Mouse (Mus musculus) monocyte, adult 2 months (primary cell): ENCODE data around the gene Cap2.

Source experiments
- DNase-seq, 2 experiments: peaks; one replicate each; pipeline ENCODE4 v3.0.0; 2022; ENCODE audit warnings: low spot score in 2 of 2, low read depth in 1 of 2

Gene Cap2

GRCm38 (mm10) chr13:46525295-46526255, 23.9 kb downstream of the Cap2 start:
- no peak for DNase-seq

- DNase-seq = no peak
These were observed 25.0 kb downstream of the Cap2 start for GRCm38 (mm10) chr13:46526645-46527044.

GRCm38 (mm10) chr13:46527340-46527739, 25.7 kb downstream of the Cap2 start:
- DNase-seq = no peak

- no peak for DNase-seq
These were observed 27.4 kb downstream of the Cap2 start for GRCm38 (mm10) chr13:46529037-46529436.

- no peak for DNase-seq
These were observed 28.9 kb downstream of the Cap2 start for GRCm38 (mm10) chr13:46530546-46530945.

GRCm38 (mm10) chr13:46531676-46532075, 30.0 kb downstream of the Cap2 start:
- DNase-seq = no peak

- no peak for DNase-seq
These were observed 30.6 kb downstream of the Cap2 start for GRCm38 (mm10) chr13:46532276-46532675.

GRCm38 (mm10) chr13:46533342-46534129, 31.9 kb downstream of the Cap2 start:
- no peak for DNase-seq

GRCm38 (mm10) chr13:46534171-46534968, 32.7 kb downstream of the Cap2 start:
- DNase-seq = no peak

- no peak for DNase-seq
These were observed 33.5 kb downstream of the Cap2 start for GRCm38 (mm10) chr13:46534969-46535785.

- no peak for DNase-seq
These were observed 37.6 kb downstream of the Cap2 start for GRCm38 (mm10) chr13:46539284-46539683.

- DNase-seq = no peak
These were observed 39.3 kb downstream of the Cap2 start for GRCm38 (mm10) chr13:46540943-46541342.

GRCm38 (mm10) chr13:46542782-46543181, 41.1 kb downstream of the Cap2 start:
- no peak for DNase-seq

GRCm38 (mm10) chr13:46544608-46545007, 43.0 kb downstream of the Cap2 start:
- no peak for DNase-seq

GRCm38 (mm10) chr13:46545081-46545480, 43.4 kb downstream of the Cap2 start:
- DNase-seq = no peak

- DNase-seq = no peak
These were observed 45.2 kb downstream of the Cap2 start for GRCm38 (mm10) chr13:46546846-46547245.

GRCm38 (mm10) chr13:46547253-46547652, 45.6 kb downstream of the Cap2 start:
- no peak for DNase-seq

GRCm38 (mm10) chr13:46548132-46548531, 46.5 kb downstream of the Cap2 start:
- no peak for DNase-seq

- no peak for DNase-seq
These were observed 47.0 kb downstream of the Cap2 start for GRCm38 (mm10) chr13:46548600-46549179.

GRCm38 (mm10) chr13:46550627-46551026, 49.0 kb downstream of the Cap2 start:
- no peak for DNase-seq
